Mouse (Mus musculus): ENCODE measurements around the gene Slc13a4.

- no peak for TF ChIP-seq POLR2A (IDR thresholded peaks at IDR 0.05; ENCODE audit: control insufficient read depth, extremely low read depth, insufficient read depth, low read length, poor library complexity)
- no peak for TF ChIP-seq CTCF (IDR thresholded peaks at IDR 0.05; ENCODE audit: borderline replicate concordance, control insufficient read depth, extremely low read depth, insufficient read depth, low read length, poor library complexity)
These were observed 39.2 kb downstream of the Slc13a4 start for GRCm38 (mm10) chr6:35268711-35269110.
